19 mouse cellular contexts compared by ENCODE assay signal in the genomic region with DNA sequence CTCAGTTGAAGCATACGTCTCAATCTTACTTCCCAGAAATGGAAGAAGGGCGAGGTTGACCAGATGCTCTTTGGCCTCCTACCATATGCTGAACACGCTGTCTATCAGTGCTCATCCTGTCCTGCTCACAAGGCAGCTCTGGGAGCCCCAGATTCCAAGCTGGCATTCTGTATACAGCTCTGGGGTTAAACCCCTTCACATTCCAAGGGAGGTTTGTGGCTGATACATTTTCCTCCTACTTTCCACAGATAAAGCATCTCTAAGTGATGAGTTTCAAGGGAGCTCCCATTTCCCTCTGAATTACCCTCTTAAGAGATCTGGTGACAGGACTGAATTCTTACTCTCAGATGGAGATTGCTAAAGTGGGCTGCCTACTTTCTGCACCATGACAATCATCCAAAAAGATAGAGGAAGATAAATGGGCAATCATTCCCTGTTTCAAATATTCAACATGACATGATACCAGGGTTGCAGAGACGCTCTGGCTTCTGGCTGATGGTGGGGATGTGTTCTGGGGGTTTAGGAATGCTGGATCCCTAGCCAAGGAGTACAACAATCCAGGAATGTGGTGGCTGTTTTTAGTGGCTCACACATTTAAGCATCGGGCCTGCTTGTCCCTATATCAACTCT.
"Had no signal": no experiment of that assay in that cellular context is flagged by ENCODE, and none has a peak within 500 bp of the region (broad histone marks: within the 10 kb centered on the region; RNA-seq: fewer than 3 reads in every experiment).

No protein-coding gene starts in this region.

- ATAC-seq: lung, postnatal 0 days; midbrain, embryonic 13.5 days; midbrain, embryonic 16.5 days had no signal

- H3K9ac ChIP-seq: limb, embryonic 13.5 days; liver, embryonic 13.5 days; midbrain, embryonic 13.5 days had no signal

- H3K4me1 ChIP-seq: limb, embryonic 13.5 days; megakaryocyte, embryonic 14.5 days; midbrain, embryonic 10.5 days; midbrain, embryonic 13.5 days had no signal

- H3K9me3 ChIP-seq: limb, embryonic 13.5 days; liver, embryonic 13.5 days; midbrain, embryonic 10.5 days; midbrain, embryonic 13.5 days had no signal

- DNase-seq: kidney, adult 11 months; kidney, adult 9 months; kidney, postnatal 25 days; layer of hippocampus, adult 9-11 months; liver, embryonic 13.5 days; lung, adult 2 months; lung, postnatal 36 days; thymus, adult 2 months; thymus, postnatal 14 days; thymus, postnatal 4 days had no signal

- H3K36me3 ChIP-seq: limb, embryonic 13.5 days; liver, embryonic 13.5 days; midbrain, embryonic 10.5 days; midbrain, embryonic 13.5 days had no signal

- H3K4me2 ChIP-seq: limb, embryonic 13.5 days; liver, embryonic 13.5 days; midbrain, embryonic 13.5 days had no signal

- H3K27ac ChIP-seq: layer of hippocampus, adult 2 months; left cerebral cortex, adult 2 months; limb, embryonic 13.5 days; liver, embryonic 13.5 days; midbrain, embryonic 10.5 days; midbrain, embryonic 13.5 days; stomach, postnatal 0 days had no signal

- H3K4me3 ChIP-seq: layer of hippocampus, adult 2 months; left cerebral cortex, adult 2 months; limb, embryonic 13.5 days; liver, embryonic 13.5 days; megakaryocyte, embryonic 14.5 days; midbrain, embryonic 10.5 days; midbrain, embryonic 13.5 days had no signal

- H3K27me3 ChIP-seq: limb, embryonic 13.5 days; liver, embryonic 13.5 days; megakaryocyte, embryonic 14.5 days; midbrain, embryonic 13.5 days had no signal
